Mouse (Mus musculus): ENCODE data around the gene Arhgef18.
A peak's percentile ranks its signal among the peaks of the same experiment; 100 is the strongest.

Gene Arhgef18

DNA sequence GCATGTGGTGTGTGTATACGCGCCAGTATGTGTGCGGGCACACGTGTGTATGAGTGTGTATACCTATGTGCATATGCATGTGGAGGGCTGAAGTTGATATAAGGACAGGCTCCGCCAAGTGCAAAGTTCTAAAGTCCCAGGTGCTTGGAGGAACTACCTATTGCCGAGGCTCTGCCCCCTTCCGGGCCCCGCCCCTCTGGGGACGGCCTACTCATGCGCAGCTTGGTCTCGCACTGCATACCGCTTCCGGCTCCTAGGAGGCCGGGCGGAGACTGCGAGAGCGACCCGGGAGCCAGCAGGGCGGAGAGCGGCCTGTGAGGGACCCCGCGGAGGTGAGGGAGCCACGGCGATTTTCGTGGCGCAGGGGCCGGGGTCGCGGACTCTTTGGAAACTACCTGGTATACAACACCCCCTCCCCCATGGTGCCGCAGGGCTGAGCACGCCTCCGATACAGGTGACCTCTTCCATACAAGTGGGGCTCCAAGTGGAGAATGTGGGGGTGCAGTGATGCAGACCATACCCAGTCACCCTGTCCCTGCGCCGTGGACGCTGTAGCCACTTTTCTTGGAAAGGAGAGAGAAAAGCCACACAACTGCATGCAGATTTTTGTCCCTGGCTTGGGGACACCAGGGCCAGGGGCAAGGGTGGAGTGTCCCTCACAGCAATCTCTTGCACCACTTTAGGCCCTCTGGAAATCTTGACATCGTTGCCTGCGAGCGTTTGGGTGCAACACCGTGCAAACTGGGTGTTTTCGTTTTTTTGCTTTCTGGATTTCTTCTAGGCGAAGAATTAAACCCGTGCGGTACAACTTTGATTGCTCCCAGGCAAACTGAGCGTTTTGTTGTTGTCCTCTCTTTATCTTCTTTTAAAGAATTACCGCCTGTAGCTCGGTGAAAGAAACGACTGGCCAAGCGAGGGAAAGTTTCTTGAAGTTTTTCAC is at the start of gene Arhgef18:
Gene Arhgef18 (plus strand): TSS at position 236 of the 940 bp plus-strand sequence.
- DNase-seq (ENCODE audit: low read depth, low spot score) = peak; percentile 85

DNA sequence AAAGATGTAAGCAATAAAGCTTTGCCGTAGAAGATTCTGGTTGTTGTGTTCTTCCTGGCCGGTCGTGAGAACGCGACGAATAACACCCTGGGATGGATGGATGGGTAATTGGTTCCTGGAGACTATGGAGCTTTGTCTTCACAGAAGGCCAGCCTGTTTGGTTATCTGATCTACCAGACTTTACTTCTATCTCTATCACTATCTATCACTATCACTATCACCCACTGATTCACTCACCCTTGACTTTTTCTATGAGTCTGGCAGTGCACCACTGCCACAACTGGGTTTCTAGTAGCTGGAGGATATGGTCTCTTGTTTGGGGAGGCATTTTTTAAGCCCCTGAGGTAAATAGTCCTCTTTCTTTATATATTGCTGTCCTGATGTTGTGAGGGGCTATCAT is 47.5 kb upstream of the Arhgef18 start:
- no peak for DNase-seq (ENCODE audit: low read depth, low spot score)

DNA sequence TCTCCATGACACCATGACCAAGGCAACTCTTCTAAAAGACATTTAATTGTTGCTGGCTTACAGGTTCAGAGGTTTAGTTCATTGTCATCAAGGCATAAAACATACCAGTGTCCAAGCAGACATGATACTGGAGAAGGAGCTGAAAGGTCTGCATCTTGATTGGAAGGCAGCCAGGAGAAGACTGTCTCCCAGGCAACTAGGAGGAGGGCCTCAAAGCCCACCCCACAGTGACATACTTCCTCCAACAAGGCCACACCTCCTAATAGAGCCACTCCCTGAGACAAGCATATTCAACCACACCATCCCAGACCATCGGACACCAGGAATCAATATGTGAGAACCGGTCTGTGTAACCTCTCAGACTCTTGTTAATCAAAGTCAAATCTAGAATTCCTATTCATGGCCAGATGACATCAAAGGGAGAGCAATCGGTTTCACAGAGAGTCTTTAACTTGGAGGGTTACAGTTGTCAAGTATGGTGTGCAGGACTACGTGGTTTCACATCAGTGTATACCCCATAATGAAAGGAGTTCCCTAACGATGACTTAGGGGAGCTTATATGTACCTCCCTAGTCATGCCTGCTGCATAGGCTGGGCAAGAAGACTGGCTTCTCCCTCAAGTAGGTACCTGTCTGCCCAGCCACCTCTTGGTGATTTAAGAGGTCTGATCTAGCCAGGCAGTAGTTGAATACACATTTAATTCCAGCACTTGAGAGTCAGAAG is 46.0 kb upstream of the Arhgef18 start:
- no peak for DNase-seq (ENCODE audit: low read depth, low spot score)

DNA sequence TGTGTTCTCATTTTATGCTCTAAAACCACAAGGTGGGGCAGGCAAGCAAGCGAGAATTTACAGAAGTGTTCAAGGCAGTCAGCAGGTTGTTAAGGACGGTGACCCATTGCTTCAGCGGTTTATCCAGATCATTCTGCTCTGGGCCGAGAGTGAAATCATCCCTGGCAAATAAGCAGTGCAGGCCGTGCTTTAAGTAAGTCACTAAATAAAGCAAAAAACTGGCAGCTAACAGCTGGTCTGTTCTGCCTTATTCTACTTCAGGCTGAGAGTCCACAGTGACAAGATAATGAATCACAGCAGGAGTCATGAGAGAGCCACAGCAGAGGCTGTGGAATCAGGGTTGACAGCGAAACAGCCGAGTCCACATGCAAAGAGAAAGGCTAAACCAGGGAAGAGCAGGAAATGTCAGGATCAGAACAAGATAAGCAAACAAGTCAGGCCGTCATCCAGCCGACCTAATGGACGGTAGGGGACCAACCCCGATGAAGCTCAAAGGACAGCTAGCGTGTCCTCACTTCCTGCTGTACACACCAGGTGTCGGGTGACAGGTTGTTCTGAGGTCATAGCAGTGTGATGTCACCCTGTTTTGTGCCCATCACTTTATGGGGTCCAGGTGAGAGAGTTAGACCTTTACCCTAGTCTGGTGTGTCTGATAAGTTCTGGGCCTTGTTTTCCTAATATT is 44.5 kb upstream of the Arhgef18 start:
- DNase-seq (ENCODE audit: low read depth, low spot score) = peak; percentile 17

DNA sequence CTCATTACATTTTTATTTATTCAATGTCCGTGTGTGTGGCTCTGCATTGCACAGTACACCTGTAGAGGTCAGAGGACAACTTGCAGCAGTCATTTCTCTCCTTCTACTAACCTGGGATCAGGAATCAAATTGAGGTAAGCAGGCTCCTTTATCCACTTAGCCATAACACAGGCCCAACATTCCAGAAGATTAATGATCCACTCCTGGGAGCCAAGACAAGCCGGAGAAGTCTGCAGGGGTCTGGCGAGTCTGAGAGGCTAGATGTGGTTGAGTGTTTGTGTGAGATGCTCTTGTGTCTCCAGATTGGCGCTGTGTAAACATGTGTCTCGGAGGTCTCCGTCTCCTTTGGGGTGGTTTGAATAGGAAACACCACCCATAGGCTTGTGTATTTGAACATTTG is 42.1 kb upstream of the Arhgef18 start:
- no peak for DNase-seq (ENCODE audit: low read depth, low spot score)

DNA sequence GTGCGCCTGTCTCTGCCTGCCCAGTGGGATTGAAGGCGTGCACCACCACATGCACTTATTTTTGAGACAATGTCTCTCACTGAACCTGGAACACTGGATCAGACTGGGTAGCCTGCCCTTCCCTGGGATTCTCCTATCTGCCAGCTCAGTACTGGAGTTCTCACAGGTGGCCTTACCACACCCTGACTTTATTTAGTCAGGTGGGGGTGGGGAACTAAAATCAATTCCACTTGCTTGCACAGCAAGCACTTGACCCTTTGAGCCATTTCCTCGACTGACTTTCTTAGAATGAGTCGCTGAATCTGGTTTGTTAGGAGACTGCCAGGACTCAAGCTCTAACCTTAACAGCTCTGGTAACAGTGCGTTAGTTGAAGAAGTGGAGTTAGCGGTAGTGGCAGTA is 40.1 kb upstream of the Arhgef18 start:
- DNase-seq (ENCODE audit: low read depth, low spot score) = no peak

DNA sequence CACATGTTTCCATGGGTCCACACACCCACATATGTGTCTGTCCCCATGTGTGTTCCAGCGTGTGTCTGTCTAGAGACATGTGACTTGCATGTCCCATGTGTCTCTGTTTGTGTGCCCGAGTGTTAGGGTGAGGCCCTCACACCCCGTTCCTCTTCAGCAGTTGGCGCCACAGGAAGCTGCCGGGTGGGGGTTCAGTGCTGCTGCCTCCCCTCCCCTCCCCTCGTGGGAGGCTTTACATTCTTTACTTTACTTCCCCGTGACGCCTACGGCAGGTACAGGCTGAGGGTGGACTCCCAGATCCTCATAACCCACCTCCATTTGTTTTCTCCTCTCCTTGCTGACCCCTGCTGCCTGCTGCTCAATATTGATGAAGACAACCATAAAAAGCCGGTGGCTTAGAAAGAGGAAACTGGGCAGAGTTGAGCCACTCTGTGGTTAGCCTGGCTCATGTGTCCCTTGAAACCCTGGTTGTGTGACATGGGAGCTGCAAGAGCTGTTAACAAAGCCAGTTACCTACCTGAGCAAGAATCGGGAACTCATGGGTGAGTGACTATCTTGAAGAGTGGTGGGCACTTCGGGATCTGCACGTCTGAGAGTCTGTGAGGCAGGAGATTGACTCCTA is 39.5 kb upstream of the Arhgef18 start, which contains the start of gene A430078G23Rik:
Gene A430078G23Rik (plus strand): TSS at position 227 of the 622 bp plus-strand sequence.
- no peak for DNase-seq (ENCODE audit: low read depth, low spot score)

DNA sequence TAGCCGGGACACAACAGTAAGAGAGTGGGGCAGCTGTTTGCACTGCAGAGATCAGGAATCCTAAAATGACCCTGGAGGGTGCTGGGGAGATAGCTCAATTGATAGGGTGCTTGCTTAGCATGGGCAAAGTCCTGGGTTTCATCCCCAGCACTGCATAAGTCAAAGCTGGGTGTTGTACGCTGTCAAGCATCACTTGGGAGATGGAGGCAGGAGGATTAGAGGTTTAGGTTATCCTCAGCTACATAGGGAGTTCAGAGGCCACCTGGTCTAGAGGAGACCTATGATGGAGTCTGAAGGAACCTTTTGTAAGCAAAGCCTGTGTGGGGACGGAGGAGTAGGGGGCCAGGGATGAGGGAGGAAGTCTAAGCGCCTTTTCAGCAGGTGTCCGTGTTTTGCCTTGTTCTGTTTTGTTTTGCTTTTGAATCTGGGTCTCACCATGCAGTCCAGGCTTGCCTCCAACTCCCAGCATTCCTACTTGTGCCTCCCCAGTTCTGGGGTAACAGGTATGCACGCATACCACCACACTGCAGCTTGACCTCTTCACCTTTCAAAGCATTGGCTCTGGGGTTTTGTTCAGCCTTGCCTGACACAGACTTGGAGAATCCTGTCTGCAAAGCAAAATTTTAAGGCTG is 38.9 kb upstream of the Arhgef18 start:
- no peak for DNase-seq (ENCODE audit: low read depth, low spot score)

DNA sequence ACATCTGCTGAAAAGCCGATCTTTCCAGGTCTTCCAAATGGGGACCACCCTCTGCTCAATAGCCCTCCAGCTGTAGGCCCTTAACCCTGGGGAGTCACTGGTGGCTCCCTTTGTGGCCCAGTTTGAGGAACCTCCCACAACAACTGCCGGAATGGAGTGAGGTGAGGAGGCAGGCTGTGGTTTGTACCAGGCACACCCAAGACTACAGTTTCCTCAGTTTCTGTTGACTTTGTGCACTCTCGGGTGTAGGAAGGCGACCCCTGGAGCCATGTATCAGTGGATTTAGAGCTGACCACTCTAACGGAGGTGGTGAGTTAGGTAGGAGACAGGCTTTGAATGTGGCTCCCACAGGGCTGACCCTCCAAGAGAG is 38.4 kb upstream of the Arhgef18 start:
- no peak for DNase-seq (ENCODE audit: low read depth, low spot score)

DNA sequence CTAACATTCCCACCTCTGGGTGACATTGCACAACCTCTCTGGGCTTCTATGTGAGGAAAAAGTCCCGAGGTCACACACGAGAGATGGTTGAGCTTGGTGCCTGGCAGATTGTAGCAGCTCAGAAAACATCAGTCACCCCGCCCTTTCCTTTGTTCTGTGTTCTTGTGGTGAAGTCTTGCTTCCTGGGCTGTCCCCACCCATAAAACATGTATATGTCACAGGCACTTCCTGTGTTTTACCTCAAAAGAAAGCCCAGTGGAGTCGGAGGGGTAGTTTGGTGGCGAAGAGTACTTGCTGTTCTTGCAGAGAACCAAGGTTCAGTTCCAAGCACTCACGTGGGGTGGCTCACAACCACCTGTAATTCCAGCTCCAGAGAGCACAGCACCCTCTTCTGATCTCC is 37.2 kb upstream of the Arhgef18 start:
- no peak for DNase-seq (ENCODE audit: low read depth, low spot score)

DNA sequence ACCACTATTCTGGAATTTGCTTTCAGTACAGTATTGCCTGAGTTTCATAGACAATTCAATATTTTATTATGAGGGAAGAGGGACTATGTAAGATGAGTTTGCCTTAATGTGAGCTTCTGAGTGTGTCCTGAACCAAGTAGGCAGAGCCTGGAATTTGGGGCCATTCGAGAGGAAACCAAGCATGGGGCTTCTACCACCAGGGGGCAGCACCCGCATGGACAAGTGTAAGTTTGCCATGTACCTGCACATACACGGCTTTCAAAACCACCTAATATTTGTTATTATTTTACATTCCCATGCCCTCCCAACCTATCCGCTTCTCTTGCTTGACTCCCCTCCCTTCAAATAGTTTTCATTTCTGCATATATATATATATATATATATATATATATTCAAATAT is 34.7 kb upstream of the Arhgef18 start:
- DNase-seq (ENCODE audit: low read depth, low spot score) = peak; percentile 79

DNA sequence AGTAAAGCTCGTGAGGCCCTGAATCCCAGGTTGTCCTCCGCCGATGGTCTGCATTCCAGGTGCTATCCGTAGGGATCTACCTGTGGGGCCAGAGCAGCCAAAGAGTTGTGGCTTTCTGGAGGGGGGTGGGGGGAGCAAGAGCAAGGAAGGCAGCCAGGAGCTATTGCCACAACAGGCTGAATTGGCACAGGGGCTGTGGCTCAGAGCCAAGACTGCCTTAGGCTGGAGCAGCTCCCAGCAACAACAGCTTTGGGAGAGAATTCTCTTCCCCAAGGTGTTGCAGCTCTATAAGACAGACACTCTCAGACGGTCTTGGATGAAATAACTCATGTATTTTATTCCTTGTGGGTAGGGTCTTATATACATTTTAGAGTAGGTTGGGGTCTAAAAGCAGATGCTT is 25.7 kb upstream of the Arhgef18 start:
- no peak for DNase-seq (ENCODE audit: low read depth, low spot score)

DNA sequence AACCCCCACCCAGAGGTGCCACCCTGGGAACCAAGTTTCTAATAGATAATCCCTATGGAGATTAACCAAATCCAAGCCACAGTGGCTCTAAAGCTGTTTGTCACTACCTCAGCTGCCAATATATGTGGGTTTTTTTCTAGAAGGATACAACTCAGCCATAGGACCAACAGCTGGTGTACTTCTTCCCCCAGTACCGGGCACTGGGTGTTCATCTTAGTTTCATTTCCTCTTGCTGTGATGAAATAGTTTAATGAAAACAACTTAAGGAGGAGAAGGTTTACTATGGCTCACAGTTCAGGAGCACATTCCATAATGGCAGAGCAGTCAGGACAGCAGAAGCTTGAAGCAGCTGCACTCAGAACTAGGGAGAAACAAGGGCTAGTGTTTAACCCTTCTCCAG is 24.7 kb upstream of the Arhgef18 start:
- no peak for DNase-seq (ENCODE audit: low read depth, low spot score)

DNA sequence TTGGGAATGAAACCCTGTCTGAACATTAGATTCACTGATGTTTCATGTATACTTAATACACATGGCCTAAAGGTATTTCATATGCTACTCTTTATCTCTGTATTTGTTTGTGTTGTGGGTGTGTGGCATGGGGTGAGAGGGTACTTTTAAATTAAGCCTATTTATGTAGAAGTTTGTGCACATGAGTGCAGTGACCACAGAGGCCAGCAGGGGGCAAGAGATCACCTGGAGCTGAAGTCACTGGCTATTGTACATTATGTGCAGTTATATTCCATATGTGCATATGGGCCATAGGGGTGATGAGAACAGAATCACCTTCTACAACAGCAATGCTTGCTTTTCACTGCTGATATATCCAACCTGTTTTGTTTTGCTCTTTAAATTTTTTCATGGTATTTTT is 17.1 kb upstream of the Arhgef18 start:
- DNase-seq (ENCODE audit: low read depth, low spot score) = no peak

DNA sequence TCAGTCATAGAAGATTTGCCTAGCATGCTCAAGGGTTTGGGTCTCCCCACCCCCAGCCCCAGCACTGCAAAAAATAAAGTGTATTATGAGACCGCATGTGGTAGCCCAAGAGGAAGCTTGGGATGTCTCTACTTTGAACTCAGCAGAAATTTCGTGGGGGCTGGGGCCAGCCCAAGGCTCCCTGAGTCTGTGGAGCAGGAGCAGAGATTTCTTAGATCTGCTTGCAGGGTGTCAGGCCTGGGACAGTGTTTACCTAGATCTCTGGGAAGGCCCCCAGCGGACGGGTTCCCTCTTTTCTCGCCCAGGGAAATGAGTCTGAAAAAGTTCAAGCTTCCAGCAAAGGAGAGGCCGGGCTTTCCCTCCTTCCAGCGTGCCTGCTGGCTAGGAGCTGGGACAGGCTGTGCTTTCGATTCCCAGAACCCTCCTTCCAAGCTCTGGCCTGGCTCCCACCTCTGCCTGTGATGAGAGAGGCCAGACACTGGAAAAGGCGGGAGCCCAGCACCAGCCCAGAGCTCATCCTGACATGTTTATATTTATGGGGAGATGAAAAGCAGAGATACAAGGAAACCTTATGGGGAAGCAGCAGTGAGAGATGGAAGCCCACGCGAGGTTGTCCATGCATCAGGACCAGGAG is 16.0 kb upstream of the Arhgef18 start:
- no peak for DNase-seq (ENCODE audit: low read depth, low spot score)

DNA sequence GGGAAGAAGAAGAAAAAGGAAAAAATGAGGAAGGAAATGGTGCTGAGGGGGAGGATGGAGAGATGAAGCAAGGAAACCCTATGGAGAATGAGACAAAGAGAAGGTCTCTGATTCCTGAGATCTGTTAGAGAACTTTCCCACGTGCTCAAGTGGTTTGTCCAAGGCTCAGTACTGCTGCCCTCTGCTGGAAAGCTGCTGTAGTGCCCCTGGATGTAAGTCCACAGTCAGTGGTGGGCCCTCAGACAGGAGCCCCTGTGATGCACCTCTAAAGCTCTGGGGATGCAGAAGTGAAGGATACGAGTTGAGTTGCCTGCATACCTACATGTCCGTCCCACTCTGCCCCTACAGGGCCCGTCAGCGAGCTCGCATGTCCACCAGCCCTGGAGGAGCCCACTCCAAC is 5.5 kb upstream of the Arhgef18 start:
- peak; percentile 73 for DNase-seq (ENCODE audit: low read depth, low spot score)

DNA sequence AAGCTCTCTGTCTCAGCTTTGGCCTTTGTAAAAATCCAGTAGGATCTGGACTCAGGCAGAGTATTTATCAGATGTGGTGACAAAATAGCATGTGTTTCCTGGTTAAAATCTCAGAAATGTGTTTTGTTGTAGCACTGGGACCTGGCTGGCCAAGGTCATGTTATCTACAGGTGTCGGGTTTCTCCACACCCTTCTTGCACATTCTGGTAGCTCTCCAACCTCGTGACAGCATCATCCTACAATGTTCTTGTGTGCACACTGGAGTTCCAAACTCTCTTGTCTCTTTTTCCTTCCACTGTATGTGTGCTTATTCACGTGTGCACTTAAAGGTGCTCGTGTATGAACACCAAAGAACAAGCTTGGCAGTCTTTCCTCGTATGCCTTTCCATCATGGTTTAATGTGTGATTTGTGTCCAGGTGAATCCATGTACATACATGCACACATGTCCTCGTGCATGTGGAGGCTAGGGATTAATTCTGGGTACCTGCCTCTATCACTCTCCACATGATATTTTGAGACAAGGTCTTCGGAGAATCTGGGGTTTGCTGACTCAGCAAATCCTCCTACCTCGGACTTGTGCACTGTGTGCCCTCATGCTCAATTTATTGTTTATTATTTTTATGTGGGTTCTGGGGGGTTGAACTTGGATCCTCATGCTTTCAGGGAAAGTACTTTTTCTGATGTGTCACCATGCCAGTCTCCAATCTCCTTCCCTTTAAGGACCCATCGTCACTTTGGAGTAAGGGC is 4.0 kb upstream of the Arhgef18 start:
- DNase-seq (ENCODE audit: low read depth, low spot score) = no peak

DNA sequence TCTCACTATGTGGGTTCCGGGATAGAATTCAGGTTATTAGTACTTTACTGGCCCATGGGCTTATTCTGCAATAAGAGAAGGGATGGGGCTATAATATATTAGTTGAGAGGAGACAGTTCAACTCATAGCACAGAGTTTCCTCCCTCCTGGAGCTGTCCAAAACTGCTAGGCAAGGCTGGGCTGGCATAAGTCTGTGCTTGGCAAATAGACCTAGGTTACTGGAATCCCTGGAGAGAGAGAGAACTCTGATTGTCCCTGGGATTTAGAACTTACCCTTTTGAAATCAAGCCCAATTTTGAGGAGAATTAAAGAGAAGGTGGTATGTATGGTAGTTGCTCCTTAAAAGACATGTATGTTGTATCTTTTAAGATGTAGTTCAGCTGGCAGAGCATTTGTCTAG is 3.3 kb upstream of the Arhgef18 start:
- no peak for DNase-seq (ENCODE audit: low read depth, low spot score)

DNA sequence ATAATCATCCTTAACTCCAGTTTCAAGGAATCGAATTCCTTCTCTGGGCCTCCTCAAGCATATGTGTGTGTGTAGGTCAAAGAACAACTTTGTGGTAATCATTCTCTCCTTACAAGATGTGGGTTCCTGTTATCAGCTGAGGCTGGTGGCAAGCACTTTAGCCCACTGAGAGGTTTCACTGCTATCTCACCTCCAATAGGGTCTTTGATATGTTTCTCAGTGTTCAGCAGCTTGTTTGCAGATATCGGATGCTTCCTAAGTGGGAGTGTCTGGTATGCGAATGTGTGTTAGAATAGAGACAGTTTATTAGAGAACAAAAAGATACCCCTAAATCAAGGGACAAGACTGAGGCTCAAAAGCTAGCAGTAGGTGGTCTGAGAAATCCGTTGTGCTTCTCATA is 513 bp upstream of the Arhgef18 start:
- no peak for DNase-seq (ENCODE audit: low read depth, low spot score)

DNA sequence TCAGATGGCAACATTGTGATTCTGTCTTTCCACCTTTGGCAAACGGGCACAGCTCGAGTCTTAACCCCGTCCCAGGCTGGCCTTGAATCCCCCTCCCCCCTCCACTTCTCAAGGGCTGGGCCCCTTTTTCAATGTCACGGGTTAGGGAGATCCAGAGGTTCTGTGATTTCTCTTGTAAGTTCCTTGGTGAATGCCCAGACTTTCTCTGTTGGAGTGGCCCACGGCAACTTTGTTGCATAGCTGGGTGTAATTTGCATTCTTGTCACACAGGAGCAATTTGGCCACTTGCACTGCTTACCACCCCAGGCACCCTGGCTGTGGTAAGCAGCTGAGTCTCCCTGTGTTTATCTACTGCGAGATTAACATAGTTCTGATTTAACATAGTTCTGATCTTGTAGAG is 1.8 kb downstream of the Arhgef18 start:
- no peak for DNase-seq (ENCODE audit: low read depth, low spot score)
